Mouse (Mus musculus) right cerebral cortex, postnatal 36 days (tissue): ENCODE measurements around the gene Laptm5.

Source experiments
- DNase-seq, 2 experiments: peaks; one replicate each; pipeline ENCODE4 v3.0.0; 2022; ENCODE audit warnings: low spot score in 2 of 2, mixed read lengths in 1 of 2

Gene Laptm5

GRCm38 (mm10) chr4:130899782-130900427, 13.0 kb upstream of the Laptm5 start:
- no peak for DNase-seq

GRCm38 (mm10) chr4:130900746-130901145, 12.2 kb upstream of the Laptm5 start:
- DNase-seq: no peak

GRCm38 (mm10) chr4:130902289-130902781, 10.6 kb upstream of the Laptm5 start:
- DNase-seq: no peak

- DNase-seq: no peak
Measured at GRCm38 (mm10) chr4:130905025-130905424, 7.9 kb upstream of the Laptm5 start.

- no peak for DNase-seq
Measured at GRCm38 (mm10) chr4:130905882-130906281, 7.0 kb upstream of the Laptm5 start.

GRCm38 (mm10) chr4:130906296-130906695, 6.6 kb upstream of the Laptm5 start:
- DNase-seq: no peak

- DNase-seq: no peak
Measured at GRCm38 (mm10) chr4:130907200-130908069, 5.5 kb upstream of the Laptm5 start.

- DNase-seq: no peak
Measured at GRCm38 (mm10) chr4:130908133-130908532, 4.8 kb upstream of the Laptm5 start.

- DNase-seq: peak; percentile 52 to 78
Measured at GRCm38 (mm10) chr4:130909167-130909874, 3.6 kb upstream of the Laptm5 start.

- DNase-seq: no peak
Measured at GRCm38 (mm10) chr4:130910666-130911065, 2.3 kb upstream of the Laptm5 start.

- no peak for DNase-seq
Measured at GRCm38 (mm10) chr4:130912626-130913025, 299 bp upstream of the Laptm5 start.

- DNase-seq: no peak
Measured at GRCm38 (mm10) chr4:130913511-130913910, 586 bp downstream of the Laptm5 start.

- no peak for DNase-seq
Measured at GRCm38 (mm10) chr4:130914011-130914410, 1.1 kb downstream of the Laptm5 start.

GRCm38 (mm10) chr4:130914527-130914926, 1.6 kb downstream of the Laptm5 start:
- no peak for DNase-seq

GRCm38 (mm10) chr4:130915006-130915667, 2.2 kb downstream of the Laptm5 start:
- DNase-seq: no peak

GRCm38 (mm10) chr4:130915668-130916035, 2.7 kb downstream of the Laptm5 start:
- DNase-seq: no peak

- no peak for DNase-seq
Measured at GRCm38 (mm10) chr4:130916639-130917038, 3.7 kb downstream of the Laptm5 start.

GRCm38 (mm10) chr4:130917564-130917963, 4.6 kb downstream of the Laptm5 start:
- no peak for DNase-seq

GRCm38 (mm10) chr4:130918805-130919749, 6.2 kb downstream of the Laptm5 start:
- no peak for DNase-seq

- DNase-seq: no peak
Measured at GRCm38 (mm10) chr4:130919750-130920356, 6.9 kb downstream of the Laptm5 start.
